Mouse (Mus musculus) heart, adult 2 months (tissue): Measurements from ENCODE around the gene Tspan4. TPM values are rescaled to one million over a fixed set of nuclear protein-coding genes. Genes with fewer than 3 reads are reported as not detected.

Source experiments
- DNase-seq, 2 experiments: peaks; one replicate each; pipeline ENCODE4 v3.0.0; 2021
- H3K27ac ChIP-seq: fragments of 200-600 bp; 2 replicates; pipeline ENCODE4 v1.8.1; 2022
- H3K27me3 ChIP-seq: fragments of 200-500 bp; 2 replicates; pipeline ENCODE4 v1.6.1; 2012; ENCODE audit warnings: mild to moderate bottlenecking, low read length, inconsistent platforms, mixed read lengths; ENCODE audit not compliant: control insufficient read depth, insufficient read depth
- H3K36me3 ChIP-seq: fragments of 200-500 bp; 2 replicates; pipeline ENCODE4 v1.6.1; 2012; ENCODE audit warnings: low read length, inconsistent platforms; ENCODE audit not compliant: control insufficient read depth, insufficient read depth
- H3K4me1 ChIP-seq: fragments of 200-500 bp; 2 replicates; pipeline ENCODE4 v1.6.1; 2011; ENCODE audit warnings: low read length; ENCODE audit not compliant: control insufficient read depth, insufficient read depth
- H3K4me3 ChIP-seq: fragments of 200-600 bp; 2 replicates; pipeline ENCODE4 v1.8.1; 2022
- H3K79me2 ChIP-seq: fragments of 200-500 bp; replicated peaks from 2 replicates; pipeline ENCODE4 v1.6.1; 2012; ENCODE audit warnings: mild to moderate bottlenecking, inconsistent platforms, low read length, moderate library complexity, mixed read lengths; ENCODE audit not compliant: control insufficient read depth, insufficient read depth
- H3K9ac ChIP-seq: fragments of 200-500 bp; 2 replicates; pipeline ENCODE4 v1.6.1; 2012; ENCODE audit warnings: low read depth, mild to moderate bottlenecking, control low read depth, inconsistent platforms, low read length, mixed read lengths
- CTCF ChIP-seq: fragments of 200-600 bp; IDR thresholded peaks from 2 replicates; pipeline ENCODE4 v1.8.1; 2022; ENCODE audit warnings: antibody characterized with exemption, mild to moderate bottlenecking, moderate library complexity
- EP300 ChIP-seq: fragments of 200-500 bp; IDR thresholded peaks from 2 replicates; pipeline ENCODE4 v1.6.1; 2011; ENCODE audit warnings: low read depth, low read length, control low read depth; ENCODE audit not compliant: insufficient read depth
- POLR2A ChIP-seq: fragments of 200-500 bp; IDR thresholded peaks from 2 replicates; pipeline ENCODE4 v1.6.1; 2011; ENCODE audit warnings: mild to moderate bottlenecking, low read depth, low read length, control low read depth; ENCODE audit not compliant: insufficient read depth
- WGBS: fragments of 180-500 bp; shearing (Covaris S2); methylation state at CpG from one replicate; pipeline ENCODE4 v1.1.7; 2018; 5-methylcytosine and 5-hydroxymethylcytosine counted together
- intact Hi-C: fragments of 180-260 bp; cut with DNase I; formaldehyde crosslinking; loops from one replicate; pipeline ENCODE4 v1.15.1; 2025
- polyA plus RNA-seq: library from polyadenylated mRNA; depleted of rRNA; stranded (reverse); fragments of >200 nt; gene quantifications from 2 replicates; pipeline ENCODE4 v1.2.3, GENCODE M21; 2012
- total RNA-seq, 2 experiments: library from RNA; stranded (reverse); gene quantifications; 2 replicates each; pipeline ENCODE4 v1.2.3; 2021

Tspan4 gene
- total and polyA plus RNA-seq, 3 experiments = 17.1 to 77.5 (median 40.0) TPM

DNA sequence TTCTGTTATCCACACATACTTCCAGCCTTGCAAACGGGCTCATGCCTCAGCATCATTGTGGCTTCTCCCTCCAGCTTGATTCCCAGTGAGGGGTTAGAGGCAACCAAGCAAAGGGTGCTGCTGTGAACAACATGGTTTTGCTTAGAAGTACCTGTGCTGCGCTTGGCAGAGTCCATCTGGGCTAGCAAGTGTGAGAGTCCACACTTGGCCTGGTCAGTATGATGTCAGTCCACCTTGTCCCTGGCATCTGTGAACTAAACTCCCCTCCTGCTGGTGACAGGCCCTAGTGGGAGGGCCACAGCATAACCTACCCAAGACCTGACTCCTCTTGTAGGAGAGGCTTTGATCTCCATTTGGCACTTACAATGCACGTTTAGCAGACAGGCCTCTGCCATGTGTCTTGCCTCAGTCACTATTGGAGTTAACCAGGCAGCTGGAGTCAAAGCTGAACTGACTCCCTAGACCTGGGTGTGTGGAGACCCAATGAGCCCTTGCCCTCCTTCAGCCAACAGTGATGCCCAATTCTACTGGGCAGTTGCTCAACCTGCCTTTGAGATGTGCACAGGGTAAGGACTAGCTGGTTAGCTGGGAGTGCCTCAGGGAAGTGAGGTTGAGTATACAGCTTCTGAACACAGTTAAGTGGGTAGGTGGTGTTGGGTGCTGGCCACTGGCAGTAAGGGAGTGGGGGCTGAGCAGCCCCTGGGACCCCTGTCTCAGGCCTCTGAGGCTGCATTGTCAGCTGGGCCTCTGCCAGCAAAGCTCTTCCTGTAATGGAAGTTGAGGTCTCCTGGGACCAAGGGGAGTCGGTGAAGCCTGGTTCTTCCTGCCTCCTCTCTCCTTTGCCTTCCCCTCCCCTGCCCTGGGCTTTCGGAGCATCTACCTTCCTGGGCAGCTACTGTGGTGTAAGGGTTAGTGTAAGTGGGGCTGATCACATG lies 9.4 kb downstream of the Tspan4 start:
- 0 out of 2 replicates have a peak, but pooled peaks cover 2% of the 10 kb centered on the region for H3K79me2 ChIP-seq
- TF ChIP-seq CTCF (no peak), POLR2A (no peak), EP300 (no peak)
- H3K4me1 ChIP-seq = peaks cover 19% of the 10 kb centered on the region
- H3K27me3 ChIP-seq = no peaks in the 10 kb centered on the region
- WGBS = 54% methylated on average over 5 of the region's 5 CpGs
- H3K27ac ChIP-seq = no peak overlapping the region
- no peak overlapping the region for H3K4me3 ChIP-seq
- no peak overlapping the region for H3K9ac ChIP-seq
- intact Hi-C loops = loop anchor here (5.0 kb wide), 1 partner anchor 128 kb away; no protein-coding TSS in a partner anchor
- H3K36me3 ChIP-seq = no peaks in the 10 kb centered on the region
- DNase-seq = no peak

DNA sequence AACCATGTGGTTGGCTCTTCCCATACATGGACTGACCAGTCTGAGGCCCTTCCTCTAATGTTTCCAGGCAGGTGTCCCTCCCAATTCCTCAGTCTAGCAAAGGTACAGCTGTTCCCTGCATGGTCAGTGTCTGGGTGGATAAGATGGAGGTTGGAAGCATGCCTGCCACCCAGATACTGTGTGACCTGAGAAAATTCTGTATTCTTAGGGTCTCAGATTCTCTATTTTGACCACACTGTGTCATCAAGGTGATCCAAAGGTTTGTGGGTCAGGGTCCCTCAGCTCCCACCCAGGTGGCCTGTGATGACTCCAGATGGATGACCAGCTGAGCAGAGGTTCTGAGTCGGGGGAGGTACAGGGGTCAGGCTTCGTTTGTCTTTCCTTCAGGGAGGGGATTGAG lies 10.1 kb downstream of the Tspan4 start:
- H3K79me2 ChIP-seq = 0 out of 2 replicates have a peak, but pooled peaks cover 2% of the 10 kb centered on the region
- TF ChIP-seq EP300 = no peak
- TF ChIP-seq POLR2A = no peak
- TF ChIP-seq CTCF = no peak

DNA sequence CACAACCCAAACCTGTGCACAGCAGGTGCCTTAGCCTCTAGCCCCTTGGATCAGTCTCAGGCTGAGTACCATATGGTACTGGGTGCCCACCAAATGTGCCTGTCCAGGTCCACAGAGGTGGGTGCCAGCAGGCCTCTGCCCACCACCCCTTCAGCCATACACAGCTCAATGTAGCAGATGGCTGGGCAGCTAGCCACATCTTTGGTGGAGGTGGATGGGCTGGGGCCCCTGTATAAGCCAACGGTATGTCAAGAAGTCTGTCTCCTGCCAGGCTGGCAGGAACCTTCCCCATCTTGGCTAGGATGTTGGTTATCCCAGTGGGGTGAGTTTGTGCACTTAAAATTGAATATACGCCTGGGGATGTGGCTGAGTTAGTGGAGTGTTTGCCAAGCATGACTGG lies 10.6 kb downstream of the Tspan4 start:
- intact Hi-C loops = no loop called here
- 71% methylated on average over 2 of the region's 2 CpGs for WGBS
- no peak for DNase-seq
- Histone ChIP-seq H3K27ac (no peak overlapping the region), H3K27me3 (no peaks in the 10 kb centered on the region), H3K4me3 (no peak overlapping the region), H3K9ac (no peak overlapping the region), H3K79me2 (0 out of 2 replicates have a peak, but pooled peaks cover 2% of the 10 kb centered on the region), H3K4me1 (peaks cover 18% of the 10 kb centered on the region), H3K36me3 (no peaks in the 10 kb centered on the region; the same call in 1 of the 2 replicates)
- TF ChIP-seq POLR2A (no peak), EP300 (no peak), CTCF (no peak)

More for the DNA sequence above, 10.1 kb downstream of the Tspan4 start:
- no peaks in the 10 kb centered on the region for H3K36me3 ChIP-seq
- no peak overlapping the region for H3K4me3 ChIP-seq
- intact Hi-C loops = no loop called here
- 88% methylated on average over 2 of the region's 2 CpGs for WGBS
- DNase-seq = no peak
- no peak overlapping the region for H3K27ac ChIP-seq
- no peak overlapping the region for H3K9ac ChIP-seq
- no peaks in the 10 kb centered on the region for H3K27me3 ChIP-seq
- H3K4me1 ChIP-seq = peaks cover 19% of the 10 kb centered on the region

DNA sequence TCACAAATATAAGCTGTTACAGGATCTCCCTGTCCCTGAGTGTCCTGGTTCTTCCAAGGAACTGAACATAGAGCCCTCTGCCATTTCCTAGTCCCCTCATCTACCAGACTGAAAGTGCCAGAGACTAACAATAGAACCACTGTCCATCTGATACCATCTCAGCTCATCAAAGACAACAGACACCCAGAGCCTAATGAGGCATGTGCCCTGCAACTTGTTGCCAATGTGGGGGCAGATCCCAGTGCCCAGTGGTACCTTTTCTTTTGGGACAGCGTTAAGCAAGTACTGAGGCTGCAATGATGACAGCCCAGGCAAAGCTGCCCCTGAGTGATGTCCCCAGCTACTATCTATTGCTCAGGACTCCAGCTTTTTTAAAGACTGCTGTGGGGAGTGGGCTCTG lies 11.2 kb downstream of the Tspan4 start:
- Histone ChIP-seq H3K4me3 (no peak overlapping the region), H3K4me1 (peaks cover 13% of the 10 kb centered on the region), H3K79me2 (0 out of 2 replicates have a peak, but pooled peaks cover 2% of the 10 kb centered on the region), H3K9ac (no peak overlapping the region), H3K36me3 (no peaks in the 10 kb centered on the region; the same call in 1 of the 2 replicates), H3K27ac (no peak overlapping the region), H3K27me3 (no peaks in the 10 kb centered on the region)
- 86% methylated on average over 1 of the region's 1 CpGs for WGBS
- DNase-seq = no peak
- TF ChIP-seq EP300 = no peak
- TF ChIP-seq CTCF = no peak
- no peak for TF ChIP-seq POLR2A
- intact Hi-C loops = no loop called here

DNA sequence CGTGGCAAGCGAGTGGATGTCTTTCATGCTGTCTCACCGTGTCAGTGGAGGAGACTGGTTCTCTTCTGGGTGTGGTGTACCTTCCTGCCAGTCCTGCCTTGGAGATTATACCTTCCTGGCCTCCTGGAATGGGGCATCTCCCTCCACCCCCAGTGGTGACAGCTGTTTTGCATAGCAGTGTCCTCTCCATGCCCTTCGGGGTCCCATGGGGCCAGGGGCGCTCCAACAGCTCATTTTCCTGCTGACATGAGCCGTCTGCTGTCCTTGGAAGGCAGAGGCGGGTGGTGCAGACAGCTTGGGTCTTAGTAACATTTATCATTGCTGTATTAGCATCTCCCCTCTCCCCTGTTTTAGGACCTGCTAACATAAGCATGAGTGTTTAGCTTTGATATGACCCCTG lies 12.1 kb downstream of the Tspan4 start:
- Histone ChIP-seq H3K79me2 (0 out of 2 replicates have a peak, but pooled peaks cover 2% of the 10 kb centered on the region), H3K27me3 (no peaks in the 10 kb centered on the region), H3K4me3 (no peak overlapping the region), H3K4me1 (peaks cover 13% of the 10 kb centered on the region), H3K27ac (no peak overlapping the region), H3K9ac (no peak overlapping the region), H3K36me3 (no peaks in the 10 kb centered on the region; the same call in 1 of the 2 replicates)
- TF ChIP-seq POLR2A (no peak), EP300 (no peak), CTCF (no peak)
- no peak for DNase-seq
- intact Hi-C loops = no loop called here
- WGBS = 80% methylated on average over 7 of the region's 7 CpGs

DNA sequence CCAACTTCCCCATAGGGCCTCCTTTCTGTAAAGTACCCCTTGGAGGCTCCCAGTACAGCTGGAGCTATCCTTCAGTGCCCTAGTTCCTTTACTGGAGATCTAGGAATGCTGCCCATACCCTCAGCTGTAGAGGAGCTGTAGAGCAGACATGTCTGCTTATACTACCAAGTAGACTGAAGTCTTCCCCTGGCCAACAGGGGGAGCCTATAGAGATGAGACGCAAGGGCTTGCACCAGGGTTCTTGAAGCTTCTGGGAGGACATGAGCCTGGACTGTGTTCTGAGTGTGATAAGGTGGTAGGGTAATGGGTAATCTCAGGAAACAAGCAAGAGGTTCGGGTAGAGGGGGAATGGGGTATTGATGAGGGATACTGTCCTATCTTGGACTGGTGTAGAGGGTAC lies 16.1 kb downstream of the Tspan4 start:
- Histone ChIP-seq H3K27ac (no peak overlapping the region), H3K36me3 (no peaks in the 10 kb centered on the region; the same call in 1 of the 2 replicates), H3K4me1 (no peaks in the 10 kb centered on the region), H3K4me3 (no peak overlapping the region), H3K79me2 (no peaks in the 10 kb centered on the region), H3K9ac (no peak overlapping the region), H3K27me3 (no peaks in the 10 kb centered on the region)
- WGBS = 69% methylated on average over 2 of the region's 2 CpGs
- intact Hi-C loops = no loop called here
- no peak for DNase-seq
- TF ChIP-seq POLR2A (no peak), CTCF (peak; percentile 49), EP300 (no peak)
